Mouse (Mus musculus) midbrain, postnatal 0 days (tissue): ENCODE results near the gene Cdh13. TPM values are rescaled to one million over a fixed set of nuclear protein-coding genes. Genes with fewer than 3 reads are reported as not detected.

Experiments
- ATAC-seq: fragments of 200-750 bp; cut with Nextera tagmentation; 2 replicates; pipeline ENCODE4 v1.8.0; 2017; ENCODE audit warnings: moderate number of reproducible peaks, mild to moderate bottlenecking, moderate TSS enrichment, moderate library complexity; ENCODE audit not compliant: low FRiP score
- DNase-seq: peaks from one replicate; pipeline ENCODE4 v3.0.0-alpha.2; 2015; ENCODE audit warnings: low spot score
- H3K27ac ChIP-seq: fragments of 300-500 bp; sonication (generic); 2 replicates; pipeline ENCODE4 v1.5.1; 2014; ENCODE audit warnings: low read depth, mild to moderate bottlenecking, low read length, mixed read lengths
- H3K27me3 ChIP-seq: fragments of 300-500 bp; sonication (generic); 2 replicates; pipeline ENCODE4 v1.6.1; 2014; ENCODE audit warnings: low read length, control low read depth, mixed read lengths; ENCODE audit not compliant: insufficient read depth
- H3K36me3 ChIP-seq: fragments of 300-500 bp; sonication (generic); 2 replicates; pipeline ENCODE4 v1.6.1; 2014; ENCODE audit warnings: low read length, control low read depth, mixed read lengths; ENCODE audit not compliant: insufficient read depth
- H3K4me1 ChIP-seq: fragments of 300-500 bp; sonication (generic); 2 replicates; pipeline ENCODE4 v1.6.1; 2014; ENCODE audit warnings: mild to moderate bottlenecking, control low read depth, antibody characterized with exemption, low read length, mixed read lengths; ENCODE audit not compliant: insufficient read depth
- H3K4me2 ChIP-seq: fragments of 300-500 bp; sonication (generic); 2 replicates; pipeline ENCODE4 v1.6.1; 2014; ENCODE audit warnings: low read depth, mild to moderate bottlenecking, low read length, mixed read lengths; ENCODE audit not compliant: poor library complexity, severe bottlenecking
- H3K4me3 ChIP-seq: fragments of 300-500 bp; sonication (generic); 2 replicates; pipeline ENCODE4 v1.5.1; 2014; ENCODE audit warnings: low read depth, mild to moderate bottlenecking, low read length, moderate library complexity
- H3K9ac ChIP-seq: fragments of 300-500 bp; sonication (generic); replicated peaks from 2 replicates; pipeline ENCODE4 v1.6.1; 2014; ENCODE audit warnings: mild to moderate bottlenecking, low read length, moderate library complexity, mixed read lengths; ENCODE audit not compliant: poor library complexity, severe bottlenecking
- H3K9me3 ChIP-seq: fragments of 300-500 bp; sonication (generic); 2 replicates; pipeline ENCODE4 v1.6.1; 2016; ENCODE audit warnings: low read length, control low read depth
- CTCF ChIP-seq: IDR thresholded peaks from 2 replicates; pipeline ENCODE4 v1.5.1; 2016; ENCODE audit warnings: antibody characterized with exemption, mild to moderate bottlenecking
- WGBS: fragments of 180-500 bp; shearing (Covaris S2); extraction: QIAGEN DNeasy Blood & Tissue Kit; methylation state at CpG from one replicate; pipeline ENCODE4 v1.1.7; 2014; 5-methylcytosine and 5-hydroxymethylcytosine counted together
- polyA plus RNA-seq: library from polyadenylated mRNA; unstranded; fragments of >200 nt; fragmentation: Nextera tagmentation; extraction: Ambion mirVana; gene quantifications from 2 replicates; pipeline ENCODE4 v1.2.1, GENCODE M21; 2015
- total RNA-seq: library from RNA; depleted of rRNA; stranded (reverse); fragments of >200 nt; gene quantifications from 2 replicates; pipeline ENCODE4 v1.2.3, GENCODE M21; 2014

Gene Cdh13
- total and polyA plus RNA-seq, 2 experiments from 2014 or later, result 199 to 203 TPM

- no peak overlapping the region for H3K9ac ChIP-seq
- no peak overlapping the region for H3K4me2 ChIP-seq
- no peak overlapping the region for H3K4me3 ChIP-seq
- 30% methylated on average over 11 of the region's 11 CpGs for WGBS
- ATAC-seq (no peak), DNase-seq (no peak)
- no peaks in the 10 kb centered on the region for H3K36me3 ChIP-seq
- no peaks in the 10 kb centered on the region for H3K27me3 ChIP-seq
- no peaks in the 10 kb centered on the region for H3K4me1 ChIP-seq
- H3K27ac ChIP-seq, result no peak overlapping the region
- no peak for TF ChIP-seq CTCF
- H3K9me3 ChIP-seq, result no peaks in the 10 kb centered on the region
These were observed 653.9 kb downstream of the Cdh13 start for GRCm38 (mm10) chr8:118937412-118937811.

GRCm38 (mm10) chr8:118938025-118938424 is 654.5 kb downstream of the Cdh13 start:
- Histone ChIP-seq H3K9ac (no peak overlapping the region), H3K27me3 (no peaks in the 10 kb centered on the region), H3K9me3 (no peaks in the 10 kb centered on the region), H3K36me3 (no peaks in the 10 kb centered on the region), H3K4me1 (no peaks in the 10 kb centered on the region), H3K4me2 (no peak overlapping the region), H3K27ac (no peak overlapping the region), H3K4me3 (no peak overlapping the region)
- DNase-seq, result no peak
- WGBS, result 25% methylated on average over 8 of the region's 8 CpGs
- no peak for TF ChIP-seq CTCF
- ATAC-seq, result no peak

- Histone ChIP-seq H3K9me3 (no peaks in the 10 kb centered on the region), H3K4me3 (no peak overlapping the region), H3K27me3 (no peaks in the 10 kb centered on the region), H3K4me1 (no peaks in the 10 kb centered on the region; the same call in 1 of the 2 replicates), H3K9ac (no peak overlapping the region), H3K4me2 (no peak overlapping the region), H3K36me3 (no peaks in the 10 kb centered on the region), H3K27ac (no peak overlapping the region)
- DNase-seq, result no peak
- ATAC-seq, result no peak
- 60% methylated on average over 20 of the region's 20 CpGs for WGBS
- no peak for TF ChIP-seq CTCF
These were observed 668.5 kb downstream of the Cdh13 start for GRCm38 (mm10) chr8:118951766-118952741.

- Histone ChIP-seq H3K9me3 (no peaks in the 10 kb centered on the region), H3K4me3 (no peak overlapping the region), H3K4me1 (no peaks in the 10 kb centered on the region; the same call in 1 of the 2 replicates), H3K36me3 (no peaks in the 10 kb centered on the region), H3K9ac (no peak overlapping the region), H3K27ac (no peak overlapping the region), H3K27me3 (no peaks in the 10 kb centered on the region), H3K4me2 (no peak overlapping the region)
- no peak for TF ChIP-seq CTCF
- ATAC-seq, result no peak
- DNase-seq, result no peak
- WGBS, result 81% methylated on average over 3 of the region's 3 CpGs
These were observed 672.6 kb downstream of the Cdh13 start for GRCm38 (mm10) chr8:118956109-118956508.

- Histone ChIP-seq H3K9me3 (no peaks in the 10 kb centered on the region), H3K9ac (no peak overlapping the region), H3K27ac (no peak overlapping the region), H3K4me2 (no peak overlapping the region), H3K4me3 (no peak overlapping the region), H3K4me1 (no peaks in the 10 kb centered on the region), H3K27me3 (no peaks in the 10 kb centered on the region), H3K36me3 (no peaks in the 10 kb centered on the region)
- WGBS, result 84% methylated on average over 15 of the region's 15 CpGs
- no peak for TF ChIP-seq CTCF
- DNase-seq (peak; percentile 89), ATAC-seq (no peak)
These were observed 678.5 kb downstream of the Cdh13 start for GRCm38 (mm10) chr8:118961877-118962545.
